Mouse (Mus musculus): ENCODE data around the gene Pdk4.

Gene Pdk4

GRCm38 (mm10) chr6:5447013-5447412, 49.1 kb downstream of the Pdk4 start:
- in situ Hi-C loops (cut with MboI, MseI), result no loop called here

GRCm38 (mm10) chr6:5444331-5444898, 51.7 kb downstream of the Pdk4 start:
- in situ Hi-C loops (cut with MboI, MseI), result no loop called here

GRCm38 (mm10) chr6:5443104-5443863, 52.8 kb downstream of the Pdk4 start:
- in situ Hi-C loops (cut with MboI, MseI), result no loop called here

GRCm38 (mm10) chr6:5442316-5443085, 53.6 kb downstream of the Pdk4 start:
- in situ Hi-C loops (cut with MboI, MseI), result no loop called here

GRCm38 (mm10) chr6:5441221-5441620, 54.9 kb downstream of the Pdk4 start:
- in situ Hi-C loops (cut with MboI, MseI), result no loop called here

GRCm38 (mm10) chr6:5437757-5438156, 58.4 kb downstream of the Pdk4 start:
- in situ Hi-C loops (cut with MboI, MseI), result no loop called here

GRCm38 (mm10) chr6:5433887-5434286, 62.2 kb downstream of the Pdk4 start:
- in situ Hi-C loops (cut with MboI, MseI), result no loop called here
